Mouse (Mus musculus) olfactory bulb, adult 2 months (tissue): ENCODE measurements around the gene Yod1. TPM values are rescaled to one million over a fixed set of nuclear protein-coding genes. Genes with fewer than 3 reads are reported as not detected.

Experiments
- H3K27ac ChIP-seq: fragments of 200-500 bp; 2 replicates; pipeline ENCODE4 v1.5.1; 2012; ENCODE audit warnings: low read depth, low read length; ENCODE audit not compliant: insufficient read depth
- H3K4me1 ChIP-seq: fragments of 200-500 bp; 2 replicates; pipeline ENCODE4 v1.6.1; 2012; ENCODE audit warnings: low read length; ENCODE audit not compliant: control insufficient read depth, insufficient read depth
- H3K4me3 ChIP-seq: fragments of 200-500 bp; 2 replicates; pipeline ENCODE4 v1.5.1; 2012; ENCODE audit warnings: mild to moderate bottlenecking, low read depth, low read length, moderate library complexity; ENCODE audit not compliant: insufficient read depth
- CTCF ChIP-seq: fragments of 200-500 bp; IDR thresholded peaks from 2 replicates; pipeline ENCODE4 v1.5.1; 2012; ENCODE audit warnings: low read depth, mild to moderate bottlenecking, low read length, moderate library complexity; ENCODE audit not compliant: insufficient read depth
- POLR2A ChIP-seq: fragments of 200-500 bp; IDR thresholded peaks from 2 replicates; pipeline ENCODE4 v1.6.1; 2012; ENCODE audit warnings: mild to moderate bottlenecking, low read depth, low read length, moderate library complexity; ENCODE audit not compliant: insufficient read depth
- WGBS: fragments of 180-500 bp; shearing (Covaris S2); methylation state at CpG from one replicate; pipeline ENCODE4 v1.1.7; 2018; 5-methylcytosine and 5-hydroxymethylcytosine counted together
- polyA plus RNA-seq: library from polyadenylated mRNA; stranded (reverse); fragments of >200 nt; gene quantifications from 2 replicates; pipeline ENCODE4 v1.2.4, GENCODE M21; 2012; ENCODE audit warnings: low replicate concordance; ENCODE audit not compliant: missing spikeins, insufficient read depth, insufficient read length

Yod1 gene
- polyA plus RNA-seq, 1 experiment = not detected

DNA sequence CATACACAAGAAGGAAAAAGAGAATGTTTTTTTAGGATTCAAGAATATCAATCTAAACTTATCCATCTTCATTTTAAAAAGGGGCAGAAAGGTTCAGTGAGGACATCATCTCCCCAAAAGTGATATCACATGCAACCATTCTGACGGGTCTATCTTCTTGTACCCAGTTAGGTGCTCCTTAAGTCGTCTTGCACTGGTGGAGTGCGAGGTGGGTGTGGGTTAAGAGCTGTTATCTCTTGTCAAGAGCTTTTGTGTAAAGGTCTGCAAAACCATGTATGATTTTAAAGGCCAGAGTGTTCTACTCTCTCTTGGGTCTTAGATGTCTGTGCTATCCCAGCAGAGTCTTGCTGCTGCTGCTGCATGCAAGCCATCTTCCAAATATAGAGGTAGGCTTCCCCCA lies 29.7 kb downstream of the Yod1 start:
- no peak overlapping the region for H3K27ac ChIP-seq
- WGBS = 88% methylated on average over 3 of the region's 3 CpGs
- TF ChIP-seq CTCF (no peak), POLR2A (no peak)
- H3K4me3 ChIP-seq = no peak overlapping the region
- no peaks in the 10 kb centered on the region for H3K4me1 ChIP-seq

DNA sequence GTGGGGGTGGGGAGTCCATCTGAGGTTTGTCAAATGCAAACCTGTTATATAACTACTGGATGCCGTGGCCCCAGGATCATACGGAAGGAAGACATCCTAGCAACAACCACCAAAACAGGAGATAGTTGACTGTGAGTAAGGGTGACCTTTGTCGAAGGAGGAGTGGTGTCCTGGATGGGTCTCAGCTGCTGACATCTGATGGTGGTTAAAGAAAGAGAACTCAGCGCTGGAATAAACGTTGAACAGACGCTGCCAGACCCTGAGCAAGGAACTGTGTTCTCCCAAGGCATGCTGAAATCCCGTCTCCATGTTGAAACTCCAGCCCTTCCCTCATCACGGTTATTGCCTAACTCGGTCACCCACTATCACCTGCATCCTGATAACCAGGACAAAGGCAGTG lies 42.6 kb downstream of the Yod1 start:
- Histone ChIP-seq H3K27ac (no peak overlapping the region), H3K4me1 (no peaks in the 10 kb centered on the region), H3K4me3 (no peak overlapping the region)
- TF ChIP-seq POLR2A (no peak), CTCF (no peak)
- 87% methylated on average over 9 of the region's 9 CpGs for WGBS

DNA sequence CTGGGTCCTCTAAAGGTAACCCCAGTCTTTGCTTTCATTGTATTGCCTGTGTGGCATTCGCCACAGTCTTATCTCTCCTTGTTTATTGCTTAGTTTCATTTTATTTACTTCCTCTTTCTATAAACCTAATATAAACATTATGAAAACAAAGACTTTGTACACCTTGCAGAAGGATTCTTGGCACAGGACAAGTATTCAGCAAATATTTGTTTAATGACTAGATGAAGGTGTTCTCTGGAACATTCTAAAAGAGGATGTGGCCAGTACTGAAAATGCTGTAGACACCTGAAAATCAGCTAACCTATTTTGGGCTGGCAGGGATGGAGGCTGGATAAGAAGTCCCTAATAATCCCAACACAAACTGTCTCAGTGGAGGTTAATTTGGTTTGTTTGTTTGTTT lies 44.5 kb downstream of the Yod1 start:
- H3K4me3 ChIP-seq = no peak overlapping the region
- WGBS = 85% methylated on average over 1 of the region's 1 CpGs
- H3K27ac ChIP-seq = no peak overlapping the region
- TF ChIP-seq POLR2A (no peak), CTCF (no peak)
- H3K4me1 ChIP-seq = no peaks in the 10 kb centered on the region

DNA sequence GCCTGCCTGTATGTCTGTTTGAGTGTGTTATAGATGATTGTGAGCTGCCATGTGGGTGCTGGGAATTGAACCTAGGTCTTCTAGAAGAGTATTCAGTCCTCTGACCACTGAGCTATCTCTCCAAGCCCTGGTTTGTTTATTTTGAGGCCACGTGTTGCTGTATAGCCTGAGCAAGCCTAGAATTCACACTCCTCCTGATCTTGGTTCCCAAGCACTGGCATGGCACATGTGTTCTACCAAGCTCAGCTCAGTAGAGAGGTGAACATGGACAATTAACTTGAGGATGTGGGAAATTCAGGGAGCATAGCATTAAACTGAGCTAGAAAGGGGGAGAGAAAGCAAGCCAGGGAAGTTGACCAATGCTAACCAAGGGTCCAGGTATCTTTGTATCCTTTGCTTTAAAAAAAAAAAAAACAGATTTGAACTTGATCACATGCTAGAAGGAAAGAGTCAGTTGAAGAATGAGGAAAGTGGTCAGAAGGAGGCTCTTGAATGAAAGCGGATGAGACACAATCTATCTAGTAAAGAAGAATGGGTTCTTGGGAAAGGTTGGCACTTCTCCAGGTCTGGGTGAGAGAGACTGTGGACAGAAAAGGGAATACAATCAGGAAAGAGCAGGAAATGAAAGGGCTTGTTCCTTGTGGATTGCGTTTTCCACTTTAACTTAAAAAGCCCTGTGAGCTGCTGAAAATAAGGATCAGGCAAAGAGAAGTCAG lies 45.1 kb downstream of the Yod1 start:
- TF ChIP-seq CTCF (no peak), POLR2A (no peak)
- WGBS = 71% methylated on average over 3 of the region's 3 CpGs
- H3K4me1 ChIP-seq = no peaks in the 10 kb centered on the region

DNA sequence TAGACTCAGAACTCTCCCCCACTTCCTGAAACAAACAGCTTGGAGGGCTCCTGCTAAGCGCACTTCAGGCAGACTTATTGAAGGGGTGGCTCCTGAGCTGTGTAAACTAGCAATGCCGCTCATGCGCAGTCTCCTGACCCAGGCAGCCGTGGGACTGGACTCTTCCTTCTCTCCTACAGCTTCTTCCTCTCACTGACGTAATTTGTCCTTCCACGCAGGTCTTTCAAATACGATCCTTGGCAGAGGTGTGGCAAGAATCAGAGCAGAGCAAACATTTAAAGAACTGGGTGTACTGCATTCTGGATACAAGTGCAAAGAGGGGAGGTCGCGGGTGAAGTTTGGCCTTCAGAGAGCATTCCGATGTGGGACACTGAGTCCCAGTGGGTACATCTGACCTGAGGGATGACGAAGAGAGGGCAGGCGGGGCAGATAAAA lies 46.9 kb downstream of the Yod1 start:
- Histone ChIP-seq H3K27ac (no peak overlapping the region), H3K4me3 (no peak overlapping the region), H3K4me1 (no peaks in the 10 kb centered on the region)
- TF ChIP-seq CTCF (no peak), POLR2A (no peak)
- WGBS = 92% methylated on average over 12 of the region's 12 CpGs

More for the DNA sequence above, 45.1 kb downstream of the Yod1 start:
- H3K4me3 ChIP-seq = no peak overlapping the region
- H3K27ac ChIP-seq = no peak overlapping the region

DNA sequence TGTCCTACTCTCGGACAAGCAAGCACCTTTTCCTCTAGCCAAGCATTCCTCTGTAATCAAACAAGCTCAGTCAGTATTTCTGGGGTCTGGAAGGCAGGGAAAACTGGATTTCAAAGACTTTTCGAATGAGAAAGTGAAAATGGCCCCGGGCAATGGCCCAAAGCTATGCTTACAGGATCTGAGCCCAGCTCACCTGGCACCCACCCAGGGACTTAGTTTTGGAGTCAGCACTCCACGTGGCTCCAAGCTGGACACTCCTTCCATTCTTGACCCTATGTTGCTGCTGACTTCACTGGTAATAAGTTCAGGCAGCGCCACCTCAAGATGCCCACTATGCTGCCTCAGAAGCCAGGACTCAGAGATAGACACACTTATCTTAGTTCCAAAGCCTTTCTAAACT lies 49.9 kb downstream of the Yod1 start:
- 63% methylated on average over 5 of the region's 5 CpGs for WGBS
- TF ChIP-seq POLR2A (no peak), CTCF (no peak)
- H3K4me3 ChIP-seq = no peak overlapping the region
- H3K4me1 ChIP-seq = no peaks in the 10 kb centered on the region
- no peak overlapping the region for H3K27ac ChIP-seq

DNA sequence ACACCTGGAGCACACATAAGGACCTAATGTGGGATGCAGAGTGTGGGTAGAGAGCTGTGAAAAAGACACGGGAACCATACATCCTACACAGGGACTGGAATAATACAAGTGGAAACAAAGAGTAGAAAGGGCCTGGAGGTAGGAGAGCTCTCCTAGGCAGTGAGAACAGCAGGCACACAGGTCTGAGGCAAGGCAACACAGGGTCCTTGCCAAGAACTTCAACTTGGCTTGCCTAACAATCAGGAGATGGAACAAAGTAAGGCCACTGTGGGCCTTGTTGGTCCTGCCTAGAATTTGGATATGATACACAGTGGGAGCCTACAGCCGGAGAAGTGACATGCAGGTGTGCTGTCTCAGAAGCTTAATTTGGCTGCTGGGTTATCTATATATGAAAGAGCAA lies 52.8 kb downstream of the Yod1 start:
- no peaks in the 10 kb centered on the region for H3K4me1 ChIP-seq
- no peak overlapping the region for H3K27ac ChIP-seq
- 87% methylated on average over 2 of the region's 2 CpGs for WGBS
- TF ChIP-seq CTCF (no peak), POLR2A (no peak)
- no peak overlapping the region for H3K4me3 ChIP-seq

DNA sequence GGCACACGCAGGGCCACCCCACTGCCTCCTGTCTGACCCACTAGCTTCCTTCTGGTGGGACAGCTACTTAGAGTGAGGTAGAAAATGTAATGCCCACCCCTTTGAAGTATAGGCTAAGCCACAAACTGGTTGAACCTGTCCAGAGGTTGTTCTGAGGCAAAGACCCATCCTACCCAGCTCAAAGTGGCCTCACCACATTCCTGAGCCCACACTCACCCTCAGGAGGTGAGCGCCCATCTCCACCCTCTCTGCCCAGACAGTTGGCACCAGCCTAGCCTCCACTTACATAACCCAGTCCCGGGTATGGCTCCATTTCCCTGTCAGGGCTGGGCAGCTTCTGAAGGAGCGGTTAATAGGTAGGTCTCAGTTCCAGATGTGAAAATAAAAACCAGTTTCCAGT lies 53.4 kb downstream of the Yod1 start:
- no peak for TF ChIP-seq CTCF
- Histone ChIP-seq H3K4me3 (no peak overlapping the region), H3K4me1 (no peaks in the 10 kb centered on the region), H3K27ac (no peak overlapping the region)
- 90% methylated on average over 4 of the region's 4 CpGs for WGBS

DNA sequence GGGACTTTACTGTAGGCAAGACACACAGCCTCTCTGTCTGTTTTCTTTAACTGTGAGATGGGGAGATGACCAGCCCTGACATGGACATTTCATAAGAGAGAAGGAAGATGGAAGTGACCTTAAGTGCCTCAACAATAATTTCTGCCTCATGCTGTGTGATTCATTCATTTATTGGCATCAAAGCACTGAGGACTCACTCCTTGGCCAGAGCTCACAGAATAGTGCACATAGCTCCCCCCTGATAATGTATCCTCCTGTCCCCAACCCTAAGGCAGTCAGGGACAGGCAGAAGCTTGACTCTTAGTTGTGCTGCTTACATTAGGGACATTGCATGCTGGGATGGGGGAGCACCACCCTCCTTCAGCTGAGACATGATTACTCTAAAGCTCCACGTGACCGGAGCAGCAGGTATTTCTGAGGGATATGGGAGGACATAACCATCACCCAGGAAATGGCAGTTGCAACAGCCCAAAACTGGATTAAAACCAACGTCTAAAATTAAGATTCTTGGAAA lies 53.9 kb downstream of the Yod1 start:
- 71% methylated on average over 3 of the region's 3 CpGs for WGBS
- H3K4me3 ChIP-seq = no peak overlapping the region
- no peaks in the 10 kb centered on the region for H3K4me1 ChIP-seq
- TF ChIP-seq POLR2A (no peak), CTCF (no peak)
- H3K27ac ChIP-seq = no peak overlapping the region

Other genes with a start within 250 kb of the Yod1 start
- not detected in 2 replicates for gene Zp3r, start 87.7 kb upstream of the Yod1 start, polyA plus RNA-seq
- not detected in 2 replicates for gene C4bp, start 55.7 kb upstream of the Yod1 start, polyA plus RNA-seq
- not detected in 2 replicates for gene Gm29427, start 1.5 kb upstream of the Yod1 start, polyA plus RNA-seq
- not detected in 2 replicates for gene Pfkfb2, start 11.9 kb downstream of the Yod1 start, polyA plus RNA-seq
- not detected in 2 replicates for gene AA986860, start 14.6 kb downstream of the Yod1 start, polyA plus RNA-seq
- not detected in 2 replicates for gene Fcamr, start 83.6 kb downstream of the Yod1 start, polyA plus RNA-seq
- gene Pigr, start 109.4 kb downstream of the Yod1 start, polyA plus RNA-seq = not detected in 2 replicates
- gene Fcmr, start 148.3 kb downstream of the Yod1 start, polyA plus RNA-seq = not detected in 2 replicates
- not detected in 2 replicates for gene Il24, start 170.1 kb downstream of the Yod1 start, polyA plus RNA-seq
- gene Il20, start 194.1 kb downstream of the Yod1 start, polyA plus RNA-seq = not detected in 2 replicates
- gene Il19, start 222.8 kb downstream of the Yod1 start, polyA plus RNA-seq = not detected in 2 replicates